Mouse (Mus musculus) lung, postnatal 25 days (tissue): ENCODE results near the gene Slc17a8.

Experiments used
- DNase-seq: peaks from one replicate; pipeline ENCODE4 v3.0.0; 2022; ENCODE audit warnings: low spot score

Slc17a8 gene

GRCm38 (mm10) chr10:89525823-89526222 lies 95.2 kb downstream of the Slc17a8 start:
- no peak for DNase-seq
